Mouse (Mus musculus) kidney, embryonic 15.5 days (tissue): ENCODE measurements around the gene Shisa9. TPM values are rescaled to one million over a fixed set of nuclear protein-coding genes. Genes with fewer than 3 reads are reported as not detected.

Source experiments
- ATAC-seq: fragments of 200-750 bp; cut with Nextera tagmentation; replicated peaks from 2 replicates; pipeline ENCODE4 v1.8.0; 2017; ENCODE audit warnings: moderate TSS enrichment; ENCODE audit not compliant: low FRiP score
- H3K27ac ChIP-seq: fragments of 300-500 bp; sonication (generic); 2 replicates; pipeline ENCODE4 v1.5.1; 2015; ENCODE audit warnings: mild to moderate bottlenecking, inconsistent platforms
- H3K27me3 ChIP-seq: fragments of 300-500 bp; sonication (generic); 2 replicates; pipeline ENCODE4 v1.6.1; 2015; ENCODE audit warnings: inconsistent platforms
- H3K36me3 ChIP-seq: fragments of 300-500 bp; sonication (generic); 2 replicates; pipeline ENCODE4 v1.6.1; 2015; ENCODE audit warnings: inconsistent platforms
- H3K4me1 ChIP-seq: fragments of 300-500 bp; sonication (generic); 2 replicates; pipeline ENCODE4 v1.6.1; 2015; ENCODE audit warnings: inconsistent platforms
- H3K4me2 ChIP-seq: fragments of 300-500 bp; sonication (generic); 2 replicates; pipeline ENCODE4 v1.6.1; 2015; ENCODE audit warnings: moderate library complexity, mild to moderate bottlenecking, inconsistent platforms
- H3K4me3 ChIP-seq: fragments of 300-500 bp; sonication (generic); replicated peaks from 2 replicates; pipeline ENCODE4 v1.5.1; 2015; ENCODE audit warnings: mild to moderate bottlenecking, inconsistent platforms
- H3K9ac ChIP-seq: fragments of 300-500 bp; sonication (generic); 2 replicates; pipeline ENCODE4 v1.6.1; 2015; ENCODE audit warnings: mild to moderate bottlenecking, inconsistent platforms
- H3K9me3 ChIP-seq: fragments of 300-500 bp; sonication (generic); replicated peaks from 2 replicates; pipeline ENCODE4 v1.6.1; 2016; ENCODE audit warnings: inconsistent platforms
- WGBS: fragments of 180-500 bp; shearing (Covaris S2); methylation state at CpG from one replicate; pipeline ENCODE4 v1.1.7; 2015; ENCODE audit warnings: mixed read lengths; 5-methylcytosine and 5-hydroxymethylcytosine counted together
- polyA plus RNA-seq: library from polyadenylated mRNA; unstranded; fragments of >200 nt; fragmentation: Nextera tagmentation; extraction: Ambion mirVana; gene quantifications from 2 replicates; pipeline ENCODE4 v1.2.1, GENCODE M21; 2015

Gene Shisa9
- polyA plus RNA-seq, 1 experiment from 2014 or later, result 1.3 TPM

GRCm38 (mm10) chr16:12083082-12083481 is 99.2 kb downstream of the Shisa9 start:
- WGBS, result 84% methylated on average over 2 of the region's 2 CpGs
- H3K27me3 ChIP-seq, result no peaks in the 10 kb centered on the region
- H3K4me3 ChIP-seq, result no peak overlapping the region
- H3K9ac ChIP-seq, result no peak overlapping the region
- no peak overlapping the region for H3K27ac ChIP-seq
- H3K4me2 ChIP-seq, result no peak overlapping the region
- no peaks in the 10 kb centered on the region for H3K4me1 ChIP-seq
- no peak for ATAC-seq
- no peaks in the 10 kb centered on the region for H3K9me3 ChIP-seq
- H3K36me3 ChIP-seq, result no peaks in the 10 kb centered on the region

- H3K4me1 ChIP-seq, result no peaks in the 10 kb centered on the region
- no peaks in the 10 kb centered on the region for H3K27me3 ChIP-seq
- no peak overlapping the region for H3K9ac ChIP-seq
- no peak overlapping the region for H3K27ac ChIP-seq
- 50% methylated on average over 5 of the region's 5 CpGs for WGBS
- H3K4me2 ChIP-seq, result no peak overlapping the region
- H3K9me3 ChIP-seq, result no peaks in the 10 kb centered on the region
- H3K36me3 ChIP-seq, result no peaks in the 10 kb centered on the region
- H3K4me3 ChIP-seq, result no peak overlapping the region
- ATAC-seq, result no peak
Measured at GRCm38 (mm10) chr16:12090604-12091235, 106.8 kb downstream of the Shisa9 start.

GRCm38 (mm10) chr16:12093253-12093652 is 109.3 kb downstream of the Shisa9 start:
- H3K27me3 ChIP-seq, result no peaks in the 10 kb centered on the region
- WGBS, result 78% methylated on average over 4 of the region's 4 CpGs
- no peak for ATAC-seq
- no peak overlapping the region for H3K9ac ChIP-seq
- H3K4me2 ChIP-seq, result no peak overlapping the region
- no peaks in the 10 kb centered on the region for H3K4me1 ChIP-seq
- no peaks in the 10 kb centered on the region for H3K36me3 ChIP-seq
- no peak overlapping the region for H3K27ac ChIP-seq
- H3K9me3 ChIP-seq, result no peaks in the 10 kb centered on the region
- no peak overlapping the region for H3K4me3 ChIP-seq

- Histone ChIP-seq H3K27ac (no peak overlapping the region), H3K9ac (no peak overlapping the region), H3K4me1 (no peaks in the 10 kb centered on the region), H3K9me3 (no peaks in the 10 kb centered on the region), H3K4me3 (no peak overlapping the region), H3K4me2 (no peak overlapping the region), H3K36me3 (no peaks in the 10 kb centered on the region), H3K27me3 (no peaks in the 10 kb centered on the region)
- no peak for ATAC-seq
- WGBS, result 68% methylated on average over 7 of the region's 7 CpGs
Measured at GRCm38 (mm10) chr16:12094784-12095315, 110.9 kb downstream of the Shisa9 start.

- no peaks in the 10 kb centered on the region for H3K36me3 ChIP-seq
- H3K4me3 ChIP-seq, result no peak overlapping the region
- ATAC-seq, result no peak
- no peak overlapping the region for H3K9ac ChIP-seq
- H3K27ac ChIP-seq, result no peak overlapping the region
- 42% methylated on average over 2 of the region's 2 CpGs for WGBS
- no peaks in the 10 kb centered on the region for H3K27me3 ChIP-seq
- no peaks in the 10 kb centered on the region for H3K9me3 ChIP-seq
- H3K4me2 ChIP-seq, result no peak overlapping the region
- H3K4me1 ChIP-seq, result no peaks in the 10 kb centered on the region
Measured at GRCm38 (mm10) chr16:12095365-12095764, 111.5 kb downstream of the Shisa9 start.

- Histone ChIP-seq H3K4me3 (no peak overlapping the region), H3K36me3 (no peaks in the 10 kb centered on the region), H3K9me3 (no peaks in the 10 kb centered on the region), H3K27me3 (no peaks in the 10 kb centered on the region), H3K27ac (no peak overlapping the region), H3K4me1 (no peaks in the 10 kb centered on the region), H3K4me2 (no peak overlapping the region), H3K9ac (no peak overlapping the region)
- WGBS, result 86% methylated on average over 4 of the region's 4 CpGs
- no peak for ATAC-seq
Measured at GRCm38 (mm10) chr16:12108436-12108835, 124.5 kb downstream of the Shisa9 start.

GRCm38 (mm10) chr16:12110851-12111437 is 127.0 kb downstream of the Shisa9 start:
- Histone ChIP-seq H3K4me1 (no peaks in the 10 kb centered on the region), H3K9ac (no peak overlapping the region), H3K4me3 (no peak overlapping the region), H3K27me3 (no peaks in the 10 kb centered on the region), H3K36me3 (no peaks in the 10 kb centered on the region), H3K4me2 (no peak overlapping the region), H3K27ac (no peak overlapping the region), H3K9me3 (no peaks in the 10 kb centered on the region)
- WGBS, result 84% methylated on average over 5 of the region's 5 CpGs
- no peak for ATAC-seq

GRCm38 (mm10) chr16:12114396-12114795 is 130.5 kb downstream of the Shisa9 start:
- ATAC-seq, result no peak
- 89% methylated on average over 5 of the region's 5 CpGs for WGBS
- no peak overlapping the region for H3K27ac ChIP-seq
- no peak overlapping the region for H3K9ac ChIP-seq
- no peaks in the 10 kb centered on the region for H3K36me3 ChIP-seq
- no peaks in the 10 kb centered on the region for H3K27me3 ChIP-seq
- H3K4me3 ChIP-seq, result no peak overlapping the region
- H3K4me1 ChIP-seq, result no peaks in the 10 kb centered on the region
- no peaks in the 10 kb centered on the region for H3K9me3 ChIP-seq
- no peak overlapping the region for H3K4me2 ChIP-seq

GRCm38 (mm10) chr16:12115040-12115856 is 131.3 kb downstream of the Shisa9 start:
- WGBS, result 60% methylated on average over 7 of the region's 7 CpGs
- no peaks in the 10 kb centered on the region for H3K4me1 ChIP-seq
- no peaks in the 10 kb centered on the region for H3K9me3 ChIP-seq
- no peak overlapping the region for H3K4me2 ChIP-seq
- H3K4me3 ChIP-seq, result no peak overlapping the region
- no peaks in the 10 kb centered on the region for H3K36me3 ChIP-seq
- no peaks in the 10 kb centered on the region for H3K27me3 ChIP-seq
- no peak for ATAC-seq
- no peak overlapping the region for H3K9ac ChIP-seq
- no peak overlapping the region for H3K27ac ChIP-seq

GRCm38 (mm10) chr16:12116926-12117325 is 133.0 kb downstream of the Shisa9 start:
- no peak for ATAC-seq
- no peak overlapping the region for H3K27ac ChIP-seq
- no peaks in the 10 kb centered on the region for H3K36me3 ChIP-seq
- no peak overlapping the region for H3K4me2 ChIP-seq
- H3K4me3 ChIP-seq, result no peak overlapping the region
- no peaks in the 10 kb centered on the region for H3K4me1 ChIP-seq
- WGBS, result 83% methylated on average over 1 of the region's 1 CpGs
- no peaks in the 10 kb centered on the region for H3K27me3 ChIP-seq
- no peak overlapping the region for H3K9ac ChIP-seq
- H3K9me3 ChIP-seq, result no peaks in the 10 kb centered on the region

- Histone ChIP-seq H3K9ac (no peak overlapping the region), H3K27ac (no peak overlapping the region), H3K4me3 (no peak overlapping the region), H3K4me2 (no peak overlapping the region), H3K9me3 (no peaks in the 10 kb centered on the region), H3K4me1 (no peaks in the 10 kb centered on the region), H3K36me3 (no peaks in the 10 kb centered on the region), H3K27me3 (no peaks in the 10 kb centered on the region)
- no peak for ATAC-seq
- 75% methylated on average over 3 of the region's 3 CpGs for WGBS
Measured at GRCm38 (mm10) chr16:12119463-12119862, 135.6 kb downstream of the Shisa9 start.

- H3K27me3 ChIP-seq, result no peaks in the 10 kb centered on the region
- 0 out of 2 replicates have a peak, but pooled peaks cover 2% of the 10 kb centered on the region for H3K9me3 ChIP-seq
- no peaks in the 10 kb centered on the region for H3K4me1 ChIP-seq
- no peak overlapping the region for H3K9ac ChIP-seq
- 85% methylated on average over 3 of the region's 3 CpGs for WGBS
- no peak for ATAC-seq
- H3K27ac ChIP-seq, result no peak overlapping the region
- H3K36me3 ChIP-seq, result no peaks in the 10 kb centered on the region
- no peak overlapping the region for H3K4me2 ChIP-seq
- no peak overlapping the region for H3K4me3 ChIP-seq
Measured at GRCm38 (mm10) chr16:12129782-12130181, 145.9 kb downstream of the Shisa9 start.
